Mouse (Mus musculus): Measurements from ENCODE around the gene Sorcs2. TPM values are rescaled to one million over a fixed set of nuclear protein-coding genes. Genes with fewer than 3 reads are reported as not detected.
A peak's percentile ranks its signal among the peaks of the same experiment; 100 is the strongest.
"Not testable (repeated sequence)": the region's sequence is repeated elsewhere in the genome, so short reads cannot be mapped to it uniquely, and the experiment has no call there.

Sorcs2 gene
- polyA plus RNA-seq, 1 experiment from 2014 or later, result 14.8 TPM

DNA sequence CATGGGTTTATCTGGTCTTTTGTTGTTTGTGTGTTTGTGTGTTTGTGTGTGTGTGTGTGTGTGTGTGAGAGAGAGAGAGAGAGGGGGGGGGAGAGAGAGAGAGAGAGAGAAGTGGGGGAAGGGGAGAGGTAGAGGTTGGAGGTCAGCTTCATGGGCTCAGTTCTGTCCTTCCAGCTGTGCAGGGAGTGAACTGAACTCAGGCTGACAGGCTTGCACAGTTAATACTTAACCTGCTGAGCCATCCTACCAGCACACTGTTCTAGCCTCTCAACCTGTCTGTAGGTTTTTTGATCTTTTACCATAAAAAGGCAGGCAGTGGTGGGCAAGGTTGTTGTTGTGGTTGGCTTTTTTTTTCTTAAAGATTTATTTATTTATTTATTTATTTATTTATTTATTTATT, 26.7 kb upstream of the Sorcs2 start:
- Histone ChIP-seq H3K27ac (no peak overlapping the region), H3K9me3 (no peaks in the 10 kb centered on the region), H3K9ac (no peak overlapping the region), H3K36me3 (no peaks in the 10 kb centered on the region), H3K27me3 (peaks cover 5% of the 10 kb centered on the region; the same call in 1 of the 2 replicates), H3K4me1 (peaks cover 10% of the 10 kb centered on the region; the same call in 1 of the 2 replicates), H3K4me2 (no peak overlapping the region), H3K4me3 (no peak overlapping the region)
- no peak for ATAC-seq (ENCODE audit: insufficient number of reproducible peaks, insufficient read depth, low FRiP score, low TSS enrichment, low read depth)

GRCm38 (mm10) chr5:36422689-36423088, 24.8 kb upstream of the Sorcs2 start:
- Histone ChIP-seq H3K9ac (no peak overlapping the region), H3K9me3 (no peaks in the 10 kb centered on the region), H3K4me2 (no peak overlapping the region), H3K4me3 (no peak overlapping the region), H3K4me1 (peaks cover 6% of the 10 kb centered on the region; the same call in 1 of the 2 replicates), H3K27ac (no peak overlapping the region), H3K36me3 (no peaks in the 10 kb centered on the region), H3K27me3 (peaks cover 5% of the 10 kb centered on the region; the same call in 1 of the 2 replicates)
- no peak for ATAC-seq (ENCODE audit: insufficient number of reproducible peaks, insufficient read depth, low FRiP score, low TSS enrichment, low read depth)

DNA sequence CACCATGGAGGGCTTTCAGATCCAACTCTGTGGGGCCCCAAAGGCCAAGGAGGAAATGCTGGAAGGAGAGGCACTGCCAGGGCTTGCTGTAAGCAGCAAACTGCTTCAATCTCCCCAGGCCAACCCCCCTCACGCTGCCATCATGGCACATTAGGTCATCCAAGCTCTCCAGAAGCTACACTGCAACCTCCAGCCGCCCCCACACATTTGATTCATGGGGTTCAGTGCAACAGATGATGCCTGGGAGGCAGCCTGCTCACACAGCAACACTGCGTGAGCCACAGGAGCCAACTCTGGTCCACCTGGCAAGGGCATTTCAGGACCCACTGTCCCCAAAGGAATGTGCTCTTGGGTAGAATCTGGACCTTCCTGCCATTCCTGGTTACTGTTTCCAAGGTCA, 21.9 kb upstream of the Sorcs2 start:
- Histone ChIP-seq H3K36me3 (no peaks in the 10 kb centered on the region), H3K4me1 (no peaks in the 10 kb centered on the region), H3K27me3 (no peaks in the 10 kb centered on the region), H3K9ac (no peak overlapping the region), H3K9me3 (no peaks in the 10 kb centered on the region), H3K27ac (no peak overlapping the region), H3K4me2 (no peak overlapping the region), H3K4me3 (no peak overlapping the region)
- 79% methylated on average over 3 of the region's 3 CpGs for WGBS
- ATAC-seq (ENCODE audit: insufficient number of reproducible peaks, insufficient read depth, low FRiP score, low TSS enrichment, low read depth), result no peak

GRCm38 (mm10) chr5:36414712-36415331, 16.9 kb upstream of the Sorcs2 start:
- H3K4me1 ChIP-seq, result no peaks in the 10 kb centered on the region
- no peaks in the 10 kb centered on the region for H3K9me3 ChIP-seq
- no peaks in the 10 kb centered on the region for H3K36me3 ChIP-seq
- no peak for ATAC-seq (ENCODE audit: insufficient number of reproducible peaks, insufficient read depth, low FRiP score, low TSS enrichment, low read depth)
- no peak overlapping the region for H3K27ac ChIP-seq
- no peak overlapping the region for H3K4me3 ChIP-seq
- no peak overlapping the region for H3K9ac ChIP-seq
- no peak overlapping the region for H3K4me2 ChIP-seq
- H3K27me3 ChIP-seq, result no peaks in the 10 kb centered on the region
- WGBS, result 63% methylated on average over 6 of the region's 6 CpGs

DNA sequence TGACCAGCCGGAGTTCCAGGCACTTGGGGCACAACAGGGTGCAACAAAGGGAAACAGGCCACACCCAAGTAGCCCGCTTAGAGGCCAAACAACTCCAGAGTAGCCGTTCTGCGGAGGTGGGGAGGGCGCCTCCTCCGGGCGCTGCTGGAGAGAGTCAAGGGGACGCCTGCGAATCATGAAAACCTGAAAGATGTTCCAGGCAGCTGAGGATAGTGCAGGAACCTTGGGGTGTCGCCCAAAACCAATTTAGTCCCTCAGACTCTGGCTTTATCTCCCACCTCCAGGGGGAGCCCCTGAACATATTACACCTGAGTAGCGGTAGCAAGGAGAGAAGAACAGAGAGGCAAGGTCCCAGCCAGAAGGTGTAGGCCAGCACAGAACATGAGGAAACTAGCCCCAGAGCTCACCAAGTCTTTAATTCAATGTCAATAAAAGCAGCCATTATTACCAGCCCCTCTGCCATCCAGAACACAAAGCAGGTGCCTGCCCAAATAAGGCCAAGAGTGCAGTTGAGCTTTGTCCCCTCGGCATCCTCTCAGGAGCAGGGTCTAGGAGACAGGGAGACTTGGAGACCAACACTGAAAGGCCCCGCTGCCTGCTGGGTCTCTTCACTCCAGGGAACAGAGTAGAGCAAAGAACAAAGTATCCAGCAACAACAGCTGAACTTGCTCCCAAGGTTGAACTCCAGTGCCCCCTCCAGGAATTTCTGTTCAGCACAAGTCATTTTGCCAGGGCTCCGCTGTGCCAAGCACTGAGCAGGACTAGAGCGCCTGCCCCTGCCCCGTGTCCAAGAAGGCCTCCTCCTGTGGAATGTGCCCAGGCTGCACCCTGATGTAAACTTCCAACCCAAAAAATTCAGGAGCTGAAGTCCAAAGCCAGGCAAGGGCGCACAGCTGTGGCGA, 775 bp upstream of the Sorcs2 start:
- Histone ChIP-seq H3K4me2 (peak overlapping the region; percentile 99), H3K4me3 (no peak overlapping the region), H3K9ac (no peak overlapping the region), H3K4me1 (peaks cover 31% of the 10 kb centered on the region), H3K36me3 (no peaks in the 10 kb centered on the region), H3K27me3 (peaks cover 47% of the 10 kb centered on the region), H3K27ac (no peak overlapping the region), H3K9me3 (no peaks in the 10 kb centered on the region)
- 10% methylated on average over 18 of the region's 18 CpGs for WGBS
- ATAC-seq (ENCODE audit: insufficient number of reproducible peaks, insufficient read depth, low FRiP score, low TSS enrichment, low read depth), result no peak

GRCm38 (mm10) chr5:36397384-36397759, 567 bp downstream of the Sorcs2 start:
- H3K27me3 ChIP-seq, result peaks cover 38% of the 10 kb centered on the region
- under 1% methylated on average over 35 of the region's 36 CpGs for WGBS
- no peak for ATAC-seq (ENCODE audit: insufficient number of reproducible peaks, insufficient read depth, low FRiP score, low TSS enrichment, low read depth)

DNA sequence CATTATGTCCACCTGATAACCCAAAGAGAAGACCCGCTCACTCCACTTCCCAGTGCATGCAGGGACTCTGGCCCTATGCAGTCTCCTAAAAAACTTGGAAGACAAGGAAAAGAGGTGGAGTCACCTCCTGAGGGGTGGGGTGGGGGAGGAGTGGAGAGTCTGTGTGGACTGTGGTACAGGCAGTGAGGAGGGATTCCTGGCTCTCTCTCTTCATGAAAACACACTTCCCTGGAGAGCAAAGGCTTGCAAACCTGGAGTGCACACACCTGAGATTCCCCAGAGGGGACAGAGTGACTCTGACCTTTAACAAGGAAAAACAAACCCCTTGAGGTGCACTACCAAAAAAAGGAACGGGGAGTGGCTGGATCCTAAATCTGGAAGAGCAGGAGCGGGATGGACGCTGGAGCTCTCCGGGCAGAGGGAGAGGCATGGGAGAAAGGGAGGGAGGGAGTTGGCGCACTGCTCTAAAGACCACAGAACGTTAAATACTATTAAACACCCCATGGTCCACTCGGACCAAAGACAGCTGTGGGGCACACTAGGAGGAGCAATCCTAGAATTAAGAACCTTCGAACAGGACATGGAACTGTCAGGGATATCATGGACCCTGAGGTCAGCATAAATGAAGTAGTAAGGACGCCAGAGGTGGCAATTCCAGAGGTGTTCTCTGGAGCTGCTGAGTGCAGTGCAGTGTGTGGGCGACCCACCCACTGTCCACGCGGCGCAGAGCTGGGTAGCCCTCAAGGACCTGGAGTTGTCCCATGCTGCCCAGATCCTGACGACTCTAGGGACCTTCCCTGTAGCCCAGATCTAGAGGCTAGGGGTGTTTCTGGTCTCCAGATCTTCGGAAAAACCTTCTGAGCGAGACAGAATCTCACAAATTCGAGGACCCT, 1.2 kb downstream of the Sorcs2 start:
- H3K27ac ChIP-seq, result no peak overlapping the region
- no peak for ATAC-seq (ENCODE audit: insufficient number of reproducible peaks, insufficient read depth, low FRiP score, low TSS enrichment, low read depth)

More at GRCm38 (mm10) chr5:36397384-36397759, 567 bp downstream of the Sorcs2 start:
- Histone ChIP-seq H3K4me3 (peak overlapping the region; percentile 74), H3K9me3 (no peaks in the 10 kb centered on the region), H3K27ac (no peak overlapping the region), H3K4me2 (peak overlapping the region; percentile 99), H3K9ac (peak overlapping the region; percentile 82), H3K36me3 (no peaks in the 10 kb centered on the region), H3K4me1 (peaks cover 35% of the 10 kb centered on the region)

GRCm38 (mm10) chr5:36396011-36396410, 1.9 kb downstream of the Sorcs2 start:
- Histone ChIP-seq H3K4me1 (peaks cover 38% of the 10 kb centered on the region), H3K27ac (no peak overlapping the region), H3K9ac (no peak overlapping the region), H3K4me2 (peak overlapping the region; percentile 99), H3K9me3 (no peaks in the 10 kb centered on the region), H3K36me3 (no peaks in the 10 kb centered on the region), H3K4me3 (peak overlapping the region; percentile 74), H3K27me3 (peaks cover 32% of the 10 kb centered on the region)
- ATAC-seq (ENCODE audit: insufficient number of reproducible peaks, insufficient read depth, low FRiP score, low TSS enrichment, low read depth), result no peak
- 67% methylated on average over 3 of the region's 3 CpGs for WGBS

More for the DNA sequence above, 1.2 kb downstream of the Sorcs2 start:
- 4% methylated on average over 18 of the region's 18 CpGs for WGBS
- H3K9me3 ChIP-seq, result no peaks in the 10 kb centered on the region
- H3K4me1 ChIP-seq, result peaks cover 35% of the 10 kb centered on the region
- peak overlapping the region; percentile 82 for H3K9ac ChIP-seq
- H3K4me2 ChIP-seq, result peak overlapping the region; percentile 99
- peaks cover 37% of the 10 kb centered on the region for H3K27me3 ChIP-seq
- H3K36me3 ChIP-seq, result no peaks in the 10 kb centered on the region
- peak overlapping the region; percentile 74 for H3K4me3 ChIP-seq

- no peak overlapping the region for H3K9ac ChIP-seq
- H3K9me3 ChIP-seq, result no peaks in the 10 kb centered on the region
- no peak overlapping the region for H3K4me3 ChIP-seq
- no peaks in the 10 kb centered on the region for H3K36me3 ChIP-seq
- WGBS, result 42% methylated on average over 11 of the region's 11 CpGs
- peaks cover 22% of the 10 kb centered on the region for H3K27me3 ChIP-seq
- ATAC-seq (ENCODE audit: insufficient number of reproducible peaks, insufficient read depth, low FRiP score, low TSS enrichment, low read depth), result no peak
- no peak overlapping the region for H3K4me2 ChIP-seq
- peaks cover 46% of the 10 kb centered on the region for H3K4me1 ChIP-seq
- H3K27ac ChIP-seq, result no peak overlapping the region
Measured at GRCm38 (mm10) chr5:36394840-36395515, 3.0 kb downstream of the Sorcs2 start.

- 80% methylated on average over 4 of the region's 4 CpGs for WGBS
- H3K36me3 ChIP-seq, result no peaks in the 10 kb centered on the region
- H3K4me1 ChIP-seq, result peaks cover 37% of the 10 kb centered on the region
- ATAC-seq (ENCODE audit: insufficient number of reproducible peaks, insufficient read depth, low FRiP score, low TSS enrichment, low read depth), result no peak
- no peak overlapping the region for H3K27ac ChIP-seq
- H3K4me2 ChIP-seq, result no peak overlapping the region
- H3K9me3 ChIP-seq, result no peaks in the 10 kb centered on the region
- H3K4me3 ChIP-seq, result no peak overlapping the region
- no peak overlapping the region for H3K9ac ChIP-seq
- peaks cover 13% of the 10 kb centered on the region for H3K27me3 ChIP-seq
Measured at GRCm38 (mm10) chr5:36391751-36392150, 6.2 kb downstream of the Sorcs2 start.

- peaks cover 35% of the 10 kb centered on the region for H3K4me1 ChIP-seq
- not testable (repeated sequence) for ATAC-seq (ENCODE audit: insufficient number of reproducible peaks, insufficient read depth, low FRiP score, low TSS enrichment, low read depth); H3K4me3 ChIP-seq; H3K27me3 ChIP-seq; H3K9ac ChIP-seq; H3K4me2 ChIP-seq; H3K9me3 ChIP-seq; H3K36me3 ChIP-seq; H3K27ac ChIP-seq
Measured at GRCm38 (mm10) chr5:36390591-36390927, 7.4 kb downstream of the Sorcs2 start.

Measured in embryonic facial prominence, embryonic 13.5 days (tissue).